Mouse (Mus musculus): ENCODE measurements around the gene Frmd4b. TPM values are rescaled to one million over a fixed set of nuclear protein-coding genes. Genes with fewer than 3 reads are reported as not detected.

The Frmd4b gene
- polyA plus RNA-seq, 1 experiment from 2014 or later: 14.0 TPM

DNA sequence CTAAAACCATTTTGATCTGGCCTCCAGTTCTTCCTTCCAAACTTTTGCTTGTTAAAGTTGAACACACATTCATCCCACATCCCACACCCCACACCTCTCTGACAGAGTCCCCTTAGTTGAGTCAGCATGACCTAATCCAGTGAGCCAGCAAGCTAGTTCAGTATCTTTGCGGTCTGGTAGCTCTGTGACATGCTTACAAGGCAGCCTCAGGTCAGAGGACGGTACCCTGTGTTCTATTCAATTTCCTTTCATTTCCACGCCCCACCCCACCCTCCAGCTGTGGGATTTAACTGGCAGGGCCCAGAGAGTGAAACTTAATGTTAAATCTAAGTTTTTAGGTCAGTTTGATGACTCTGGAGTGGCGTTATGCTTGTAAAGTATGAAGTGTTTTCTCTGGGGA, 170.3 kb downstream of the Frmd4b start:
- H3K4me3 ChIP-seq (replicated peaks; ENCODE audit: low read depth, low read length): no peak overlapping the region
- peak; percentile 89 for ATAC-seq (replicated peaks; ENCODE audit: low FRiP score, low read depth)

DNA sequence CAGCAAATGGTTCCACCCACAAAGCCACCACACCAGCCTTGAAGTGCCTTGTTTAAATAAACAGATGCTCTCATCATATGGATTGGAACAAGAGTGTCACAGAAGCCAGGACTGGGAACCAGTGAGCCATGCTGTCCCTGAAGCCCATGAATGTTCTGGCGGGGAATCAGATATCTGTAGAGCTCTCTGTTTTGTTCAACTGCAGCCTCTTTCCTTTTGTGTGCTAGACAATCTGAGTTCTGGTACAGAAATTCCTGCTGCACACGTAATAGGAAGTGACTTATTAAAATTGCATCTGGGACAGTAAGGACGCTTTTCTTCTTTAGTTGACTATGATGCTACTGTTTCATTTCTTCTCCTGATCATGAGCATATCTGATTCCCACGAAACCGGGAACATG, 173.2 kb downstream of the Frmd4b start:
- TF ChIP-seq CTCF (IDR thresholded peaks at IDR 0.05; ENCODE audit: low read depth): no peak
- no peak overlapping the region for H3K4me3 ChIP-seq (replicated peaks; ENCODE audit: low read depth, low read length)
- 0 out of 2 replicates have a peak, but pooled peaks cover 2% of the 10 kb centered on the region for H3K4me1 ChIP-seq (replicated peaks; ENCODE audit: insufficient read depth, low read length)
- H3K4me2 ChIP-seq (ENCODE audit: low read length): no peak overlapping the region
- H3K36me3 ChIP-seq (ENCODE audit: insufficient read depth, low read length): no peaks in the 10 kb centered on the region
- WGBS: 77% methylated on average over 5 of the region's 5 CpGs
- ATAC-seq (replicated peaks; ENCODE audit: low FRiP score, low read depth): no peak
- no peak overlapping the region for H3K9ac ChIP-seq (ENCODE audit: low read depth, low read length)
- no peaks in the 10 kb centered on the region for H3K27me3 ChIP-seq (ENCODE audit: insufficient read depth, low read length)
- no peak overlapping the region for H3K27ac ChIP-seq
- no peaks in the 10 kb centered on the region for H3K9me3 ChIP-seq (replicated peaks; ENCODE audit: low read length)
- no peak for DNase-seq (ENCODE audit: low spot score)

More for the DNA sequence above, 170.3 kb downstream of the Frmd4b start:
- Histone ChIP-seq H3K9me3 (replicated peaks; ENCODE audit: low read length) (no peaks in the 10 kb centered on the region), H3K27ac (peak overlapping the region; percentile 77), H3K4me2 (ENCODE audit: low read length) (no peak overlapping the region), H3K36me3 (ENCODE audit: insufficient read depth, low read length) (no peaks in the 10 kb centered on the region), H3K4me1 (replicated peaks; ENCODE audit: insufficient read depth, low read length) (0 out of 2 replicates have a peak, but pooled peaks cover 2% of the 10 kb centered on the region), H3K27me3 (ENCODE audit: insufficient read depth, low read length) (no peaks in the 10 kb centered on the region), H3K9ac (ENCODE audit: low read depth, low read length) (no peak overlapping the region)
- DNase-seq (ENCODE audit: low spot score): peak; percentile 62
- 32% methylated on average over 4 of the region's 4 CpGs for WGBS
- no peak for TF ChIP-seq CTCF (IDR thresholded peaks at IDR 0.05; ENCODE audit: low read depth)

DNA sequence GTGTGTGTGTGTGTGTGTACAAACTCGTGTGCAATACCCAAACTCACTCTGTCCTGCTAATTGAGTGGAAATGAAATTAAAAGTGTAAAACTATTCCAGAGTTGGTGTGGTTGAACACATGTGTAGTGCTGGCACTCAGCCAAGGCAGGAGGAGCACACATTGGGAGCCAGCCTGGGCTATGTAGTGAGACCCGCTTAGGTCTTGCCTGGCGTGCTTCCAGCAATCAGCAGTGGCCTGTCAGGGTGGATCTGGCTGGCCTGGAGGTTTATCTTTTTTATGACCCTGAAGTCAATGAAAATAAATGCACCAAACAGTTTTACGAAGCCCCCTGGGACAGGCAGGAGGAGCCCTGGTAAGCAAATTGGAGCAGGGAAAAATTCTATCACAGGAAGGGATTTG, 173.8 kb downstream of the Frmd4b start:
- Histone ChIP-seq H3K9ac (ENCODE audit: low read depth, low read length) (no peak overlapping the region), H3K4me3 (replicated peaks; ENCODE audit: low read depth, low read length) (no peak overlapping the region), H3K9me3 (replicated peaks; ENCODE audit: low read length) (no peaks in the 10 kb centered on the region), H3K27ac (no peak overlapping the region), H3K4me1 (replicated peaks; ENCODE audit: insufficient read depth, low read length) (0 out of 2 replicates have a peak, but pooled peaks cover 2% of the 10 kb centered on the region), H3K27me3 (ENCODE audit: insufficient read depth, low read length) (no peaks in the 10 kb centered on the region), H3K4me2 (ENCODE audit: low read length) (no peak overlapping the region), H3K36me3 (ENCODE audit: insufficient read depth, low read length) (no peaks in the 10 kb centered on the region)
- no peak for TF ChIP-seq CTCF (IDR thresholded peaks at IDR 0.05; ENCODE audit: low read depth)
- ATAC-seq (replicated peaks; ENCODE audit: low FRiP score, low read depth) (no peak), DNase-seq (ENCODE audit: low spot score) (no peak)
- 40% methylated on average over 4 of the region's 4 CpGs for WGBS

DNA sequence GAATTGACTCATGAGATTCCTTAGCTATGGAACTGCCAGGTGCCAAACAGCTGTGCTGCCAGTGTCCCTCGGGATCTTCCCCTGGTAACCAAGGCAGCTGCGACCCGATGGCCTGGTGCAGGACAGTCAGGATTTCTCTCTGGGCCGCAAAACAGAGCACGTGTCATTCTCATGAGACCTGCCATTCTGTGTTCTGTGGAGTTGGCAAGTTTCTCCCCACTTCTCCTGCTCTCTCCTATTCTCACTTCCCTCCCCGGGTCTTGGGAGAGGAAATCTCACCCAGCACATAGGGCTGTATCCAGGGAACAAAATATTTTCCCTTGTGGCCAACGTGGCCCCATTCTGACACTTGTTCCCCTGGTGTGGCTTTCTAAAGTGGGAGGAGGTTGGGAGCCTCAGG, 176.0 kb downstream of the Frmd4b start:
- H3K4me3 ChIP-seq (replicated peaks; ENCODE audit: low read depth, low read length): no peak overlapping the region
- no peak for ATAC-seq (replicated peaks; ENCODE audit: low FRiP score, low read depth)
- no peak overlapping the region for H3K27ac ChIP-seq
- no peaks in the 10 kb centered on the region for H3K9me3 ChIP-seq (replicated peaks; ENCODE audit: low read length)
- 64% methylated on average over 7 of the region's 7 CpGs for WGBS
- H3K4me2 ChIP-seq (ENCODE audit: low read length): no peak overlapping the region
- H3K9ac ChIP-seq (ENCODE audit: low read depth, low read length): no peak overlapping the region
- DNase-seq (ENCODE audit: low spot score): no peak
- H3K4me1 ChIP-seq (replicated peaks; ENCODE audit: insufficient read depth, low read length): 0 out of 2 replicates have a peak, but pooled peaks cover 2% of the 10 kb centered on the region
- TF ChIP-seq CTCF (IDR thresholded peaks at IDR 0.05; ENCODE audit: low read depth): no peak
- H3K27me3 ChIP-seq (ENCODE audit: insufficient read depth, low read length): no peaks in the 10 kb centered on the region
- no peaks in the 10 kb centered on the region for H3K36me3 ChIP-seq (ENCODE audit: insufficient read depth, low read length)

DNA sequence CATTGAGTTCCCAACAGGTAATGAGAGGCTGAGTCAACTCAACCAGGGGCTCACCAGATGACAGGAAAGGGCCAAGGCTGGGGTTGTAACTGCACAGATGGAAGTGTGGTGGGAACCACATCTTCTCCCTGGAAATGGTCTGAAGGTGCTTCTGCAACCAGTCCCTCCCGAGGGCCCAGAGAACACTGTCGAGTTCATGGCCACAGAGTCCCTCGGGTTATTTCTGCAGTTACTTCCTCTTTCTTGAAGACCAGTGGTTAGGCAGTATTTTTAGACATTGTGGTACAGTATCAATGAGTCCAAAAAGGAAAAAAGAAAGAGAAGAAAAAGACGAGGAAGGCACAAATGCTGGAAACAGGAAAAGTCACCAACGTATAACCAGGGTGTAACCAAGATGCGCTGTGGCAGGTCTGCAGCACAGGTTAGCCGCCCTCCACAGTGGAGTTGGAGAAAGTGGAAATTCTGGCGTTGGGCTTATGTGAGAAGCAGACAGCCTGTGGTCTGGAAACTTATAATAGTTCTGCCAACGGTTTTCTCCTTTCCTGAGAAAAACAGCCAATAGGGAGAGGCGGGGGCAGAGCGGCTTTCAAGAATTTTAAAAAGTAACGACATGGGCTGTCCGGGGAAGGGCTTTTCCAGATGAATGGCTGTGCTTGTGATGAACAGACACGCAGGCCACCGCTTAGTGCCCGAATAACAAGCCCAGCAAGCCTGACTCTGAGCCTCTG, 178.3 kb downstream of the Frmd4b start:
- H3K27me3 ChIP-seq (ENCODE audit: insufficient read depth, low read length): no peaks in the 10 kb centered on the region
- DNase-seq (ENCODE audit: low spot score) (no peak), ATAC-seq (replicated peaks; ENCODE audit: low FRiP score, low read depth) (no peak)
- H3K9me3 ChIP-seq (replicated peaks; ENCODE audit: low read length): no peaks in the 10 kb centered on the region
- no peak overlapping the region for H3K27ac ChIP-seq
- WGBS: 62% methylated on average over 16 of the region's 16 CpGs
- no peaks in the 10 kb centered on the region for H3K36me3 ChIP-seq (ENCODE audit: insufficient read depth, low read length)
- no peak overlapping the region for H3K9ac ChIP-seq (ENCODE audit: low read depth, low read length)
- H3K4me3 ChIP-seq (replicated peaks; ENCODE audit: low read depth, low read length): no peak overlapping the region
- no peaks in the 10 kb centered on the region for H3K4me1 ChIP-seq (replicated peaks; ENCODE audit: insufficient read depth, low read length)
- H3K4me2 ChIP-seq (ENCODE audit: low read length): no peak overlapping the region
- no peak for TF ChIP-seq CTCF (IDR thresholded peaks at IDR 0.05; ENCODE audit: low read depth)

DNA sequence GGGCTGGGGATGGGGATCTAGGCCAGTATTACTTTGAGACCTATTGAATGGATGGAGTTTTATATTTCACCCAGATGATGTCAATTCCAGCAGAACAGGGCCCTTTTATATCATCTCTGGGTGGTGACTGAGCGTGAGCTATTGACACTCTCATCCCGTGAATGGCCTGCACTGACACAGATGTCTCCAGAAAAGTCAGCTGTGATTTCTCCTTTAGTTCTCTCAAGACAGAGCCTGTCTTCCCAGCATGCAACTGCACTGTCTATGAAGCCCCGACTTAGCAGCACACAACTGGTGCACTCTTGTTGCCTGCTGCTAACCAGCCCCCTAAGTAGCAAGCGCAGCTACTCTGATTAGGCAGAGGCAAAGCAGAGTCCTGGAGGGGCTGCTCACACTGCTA, 182.6 kb downstream of the Frmd4b start:
- no peaks in the 10 kb centered on the region for H3K27me3 ChIP-seq (ENCODE audit: insufficient read depth, low read length)

More for the DNA sequence above, 182.6 kb downstream of the Frmd4b start:
- no peak overlapping the region for H3K4me3 ChIP-seq (replicated peaks; ENCODE audit: low read depth, low read length)
- no peaks in the 10 kb centered on the region for H3K4me1 ChIP-seq (replicated peaks; ENCODE audit: insufficient read depth, low read length)
- DNase-seq (ENCODE audit: low spot score) (no peak), ATAC-seq (replicated peaks; ENCODE audit: low FRiP score, low read depth) (no peak)
- no peaks in the 10 kb centered on the region for H3K36me3 ChIP-seq (ENCODE audit: insufficient read depth, low read length)
- TF ChIP-seq CTCF (IDR thresholded peaks at IDR 0.05; ENCODE audit: low read depth): no peak
- no peak overlapping the region for H3K9ac ChIP-seq (ENCODE audit: low read depth, low read length)
- no peaks in the 10 kb centered on the region for H3K9me3 ChIP-seq (replicated peaks; ENCODE audit: low read length)
- H3K27ac ChIP-seq: no peak overlapping the region
- H3K4me2 ChIP-seq (ENCODE audit: low read length): no peak overlapping the region
- 81% methylated on average over 4 of the region's 4 CpGs for WGBS
